Mouse (Mus musculus) kidney, embryonic 16.5 days (tissue): ENCODE data around the gene Tex21. TPM values are rescaled to one million over a fixed set of nuclear protein-coding genes. Genes with fewer than 3 reads are reported as not detected.

ENCODE experiments used
- ATAC-seq: fragments of 200-750 bp; cut with Nextera tagmentation; 2 replicates; pipeline ENCODE4 v1.8.0; 2017; ENCODE audit warnings: moderate TSS enrichment; ENCODE audit not compliant: low FRiP score, low TSS enrichment
- H3K27ac ChIP-seq: fragments of 300-500 bp; sonication (generic); 2 replicates; pipeline ENCODE4 v1.5.1; 2014; ENCODE audit warnings: low read length
- H3K27me3 ChIP-seq: fragments of 300-500 bp; sonication (generic); 2 replicates; pipeline ENCODE4 v1.6.1; 2014; ENCODE audit warnings: low read length, control low read depth, mixed read lengths; ENCODE audit not compliant: insufficient read depth
- H3K36me3 ChIP-seq: fragments of 300-500 bp; sonication (generic); 2 replicates; pipeline ENCODE4 v1.6.1; 2014; ENCODE audit warnings: low read length, control low read depth, mixed read lengths; ENCODE audit not compliant: insufficient read depth
- H3K4me1 ChIP-seq: fragments of 300-500 bp; sonication (generic); 2 replicates; pipeline ENCODE4 v1.6.1; 2014; ENCODE audit warnings: low read length, control low read depth, mixed read lengths; ENCODE audit not compliant: insufficient read depth
- H3K4me2 ChIP-seq: fragments of 300-500 bp; sonication (generic); replicated peaks from 2 replicates; pipeline ENCODE4 v1.6.1; 2014; ENCODE audit warnings: low read depth, low read length
- H3K4me3 ChIP-seq: fragments of 300-500 bp; sonication (generic); 2 replicates; pipeline ENCODE4 v1.5.1; 2014; ENCODE audit warnings: mild to moderate bottlenecking, low read length
- H3K9ac ChIP-seq: fragments of 300-500 bp; sonication (generic); replicated peaks from 2 replicates; pipeline ENCODE4 v1.6.1; 2014; ENCODE audit warnings: low read length
- H3K9me3 ChIP-seq: fragments of 300-500 bp; sonication (generic); 2 replicates; pipeline ENCODE4 v1.6.1; 2016; ENCODE audit warnings: low read length, control low read depth
- WGBS: fragments of 180-500 bp; shearing (Covaris S2); extraction: QIAGEN DNeasy Blood & Tissue Kit; methylation state at CpG from one replicate; pipeline ENCODE4 v1.1.7; 2014; 5-methylcytosine and 5-hydroxymethylcytosine counted together
- polyA plus RNA-seq: library from polyadenylated mRNA; unstranded; fragments of >200 nt; fragmentation: Nextera tagmentation; extraction: Ambion mirVana; gene quantifications from 2 replicates; pipeline ENCODE4 v1.2.1, GENCODE M21; 2015

Tex21 gene
- polyA plus RNA-seq, 1 experiment from 2014 or later: 0.10 TPM

DNA sequence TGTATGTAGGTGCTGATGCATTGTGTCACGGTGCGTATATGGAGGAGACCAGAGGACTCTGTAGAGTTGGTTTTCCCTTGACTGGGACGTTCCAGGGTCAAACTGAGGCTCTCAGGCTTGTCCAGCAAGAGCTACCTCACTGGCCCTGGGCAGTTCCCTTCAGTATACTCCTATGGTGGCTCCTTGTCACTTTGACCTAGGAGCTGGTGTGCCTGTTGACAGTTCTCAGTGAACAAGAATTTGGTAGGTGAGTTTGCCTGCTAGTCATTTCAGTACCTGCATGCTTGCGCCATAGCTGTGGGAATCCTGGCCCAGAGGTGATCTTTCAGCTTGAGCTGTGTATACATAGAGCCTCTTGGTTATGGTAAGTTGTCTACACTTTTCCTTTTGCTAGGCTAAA, 16.4 kb upstream of the Tex21 start:
- ATAC-seq: no peak
- no peak overlapping the region for H3K4me3 ChIP-seq
- H3K9ac ChIP-seq: no peak overlapping the region
- H3K9me3 ChIP-seq: no peaks in the 10 kb centered on the region
- H3K27me3 ChIP-seq: no peaks in the 10 kb centered on the region
- no peak overlapping the region for H3K4me2 ChIP-seq
- 0 out of 2 replicates have a peak, but pooled peaks cover 4% of the 10 kb centered on the region for H3K36me3 ChIP-seq
- no peaks in the 10 kb centered on the region for H3K4me1 ChIP-seq
- WGBS: 93% methylated on average over 4 of the region's 4 CpGs
- no peak overlapping the region for H3K27ac ChIP-seq

DNA sequence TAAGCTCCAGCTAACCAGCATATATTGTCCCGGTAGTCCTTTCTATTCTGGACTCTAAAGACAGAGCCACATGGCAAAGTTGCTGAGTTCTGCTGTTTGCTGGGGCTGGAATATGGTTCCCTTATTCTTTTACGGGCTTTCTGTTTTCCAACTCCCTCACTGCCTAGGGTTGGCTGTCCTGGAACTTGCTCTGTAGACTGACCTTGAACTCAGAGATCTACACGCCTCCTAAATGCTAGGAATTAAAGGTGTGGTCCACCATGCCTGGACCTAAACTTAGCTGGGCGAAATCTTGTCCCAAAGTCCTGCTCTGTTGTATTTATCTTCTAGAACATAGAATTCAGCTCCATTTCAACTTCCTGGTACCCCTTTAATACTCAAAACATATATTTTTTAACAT, 15.0 kb upstream of the Tex21 start:
- H3K36me3 ChIP-seq: 0 out of 2 replicates have a peak, but pooled peaks cover 4% of the 10 kb centered on the region
- H3K9me3 ChIP-seq: no peaks in the 10 kb centered on the region
- H3K4me1 ChIP-seq: no peaks in the 10 kb centered on the region
- H3K4me3 ChIP-seq: no peak overlapping the region
- no peak for ATAC-seq
- H3K4me2 ChIP-seq: no peak overlapping the region
- no peak overlapping the region for H3K9ac ChIP-seq
- no peak overlapping the region for H3K27ac ChIP-seq
- no peaks in the 10 kb centered on the region for H3K27me3 ChIP-seq
- 91% methylated on average over 4 of the region's 4 CpGs for WGBS

GRCm38 (mm10) chr12:76260673-76261072, 14.1 kb upstream of the Tex21 start:
- Histone ChIP-seq H3K27me3 (no peaks in the 10 kb centered on the region), H3K27ac (no peak overlapping the region), H3K4me3 (no peak overlapping the region), H3K9ac (no peak overlapping the region), H3K9me3 (no peaks in the 10 kb centered on the region), H3K36me3 (no peaks in the 10 kb centered on the region), H3K4me2 (no peak overlapping the region), H3K4me1 (0 out of 2 replicates have a peak, but pooled peaks cover 3% of the 10 kb centered on the region)
- no peak for ATAC-seq
- 89% methylated on average over 3 of the region's 3 CpGs for WGBS

DNA sequence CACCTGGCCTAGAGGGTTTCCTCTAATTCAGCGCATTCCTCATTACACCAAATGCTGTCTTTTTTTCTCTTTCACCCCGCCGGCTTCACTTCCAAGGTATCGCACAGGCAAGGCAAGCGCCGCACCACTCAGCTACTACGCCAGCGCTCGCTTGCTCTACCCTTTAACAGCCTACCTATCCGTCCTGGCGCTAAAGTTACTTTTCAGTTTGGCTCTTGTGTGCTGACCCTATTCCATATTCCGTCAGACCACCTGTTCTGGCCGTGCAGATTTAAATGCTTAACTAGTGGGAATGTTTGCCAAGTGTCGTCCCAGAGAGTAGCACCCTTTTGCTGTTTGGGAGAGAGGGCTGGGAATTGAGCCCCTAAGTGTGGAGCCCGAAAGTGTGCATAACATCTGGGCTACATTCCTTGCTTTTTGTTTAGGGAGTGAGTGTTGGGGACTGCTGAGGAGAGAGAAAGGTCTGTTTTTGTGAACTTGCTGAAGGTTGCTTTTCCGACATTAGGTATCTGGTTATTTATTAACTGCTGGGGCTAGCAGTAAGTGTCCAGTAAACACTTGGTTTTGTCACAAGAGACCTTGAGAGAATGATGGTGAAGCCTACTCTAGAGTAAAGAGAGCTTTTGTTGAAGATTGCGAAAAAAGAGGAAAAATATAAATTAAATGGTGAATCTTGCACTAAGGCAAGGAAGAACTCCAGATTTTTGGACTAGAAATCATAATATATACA, 9.7 kb upstream of the Tex21 start:
- Histone ChIP-seq H3K27ac (peak overlapping the region; percentile 90), H3K4me3 (peak overlapping the region; percentile 78)

DNA sequence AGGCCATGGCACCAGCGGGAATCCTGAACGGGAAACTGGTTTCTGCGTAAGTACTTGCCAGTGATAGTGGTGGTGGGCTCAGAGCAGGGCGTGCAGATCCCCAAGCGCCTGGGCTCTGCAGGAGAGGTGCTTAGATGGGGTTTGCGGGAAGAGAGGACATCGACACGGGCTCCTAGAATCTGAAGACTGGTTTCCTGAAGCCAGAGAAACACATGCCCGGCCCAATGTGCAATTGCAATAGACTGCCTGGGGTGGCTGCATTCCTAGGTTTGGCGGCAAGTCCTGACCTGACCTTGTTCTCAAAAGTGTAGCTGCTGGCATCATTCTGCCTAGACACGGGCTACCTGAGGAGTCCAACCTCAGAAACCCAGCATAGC, 8.9 kb upstream of the Tex21 start:
- WGBS: 0% methylated on average over 11 of the region's 11 CpGs
- peak overlapping the region; percentile 78 for H3K4me3 ChIP-seq
- 0 out of 2 replicates have a peak, but pooled peaks cover 3% of the 10 kb centered on the region for H3K4me1 ChIP-seq
- no peaks in the 10 kb centered on the region for H3K9me3 ChIP-seq
- ATAC-seq: no peak
- H3K9ac ChIP-seq: peak overlapping the region; percentile 81
- peak overlapping the region; percentile 96 for H3K4me2 ChIP-seq
- H3K27ac ChIP-seq: peak overlapping the region; percentile 90
- no peaks in the 10 kb centered on the region for H3K36me3 ChIP-seq
- H3K27me3 ChIP-seq: no peaks in the 10 kb centered on the region

More for the DNA sequence above, 9.7 kb upstream of the Tex21 start:
- H3K36me3 ChIP-seq: no peaks in the 10 kb centered on the region
- ATAC-seq: no peak
- WGBS: 5% methylated on average over 17 of the region's 17 CpGs
- peak overlapping the region; percentile 96 for H3K4me2 ChIP-seq
- no peaks in the 10 kb centered on the region for H3K9me3 ChIP-seq
- H3K4me1 ChIP-seq: 0 out of 2 replicates have a peak, but pooled peaks cover 3% of the 10 kb centered on the region
- H3K9ac ChIP-seq: peak overlapping the region; percentile 81
- no peaks in the 10 kb centered on the region for H3K27me3 ChIP-seq

DNA sequence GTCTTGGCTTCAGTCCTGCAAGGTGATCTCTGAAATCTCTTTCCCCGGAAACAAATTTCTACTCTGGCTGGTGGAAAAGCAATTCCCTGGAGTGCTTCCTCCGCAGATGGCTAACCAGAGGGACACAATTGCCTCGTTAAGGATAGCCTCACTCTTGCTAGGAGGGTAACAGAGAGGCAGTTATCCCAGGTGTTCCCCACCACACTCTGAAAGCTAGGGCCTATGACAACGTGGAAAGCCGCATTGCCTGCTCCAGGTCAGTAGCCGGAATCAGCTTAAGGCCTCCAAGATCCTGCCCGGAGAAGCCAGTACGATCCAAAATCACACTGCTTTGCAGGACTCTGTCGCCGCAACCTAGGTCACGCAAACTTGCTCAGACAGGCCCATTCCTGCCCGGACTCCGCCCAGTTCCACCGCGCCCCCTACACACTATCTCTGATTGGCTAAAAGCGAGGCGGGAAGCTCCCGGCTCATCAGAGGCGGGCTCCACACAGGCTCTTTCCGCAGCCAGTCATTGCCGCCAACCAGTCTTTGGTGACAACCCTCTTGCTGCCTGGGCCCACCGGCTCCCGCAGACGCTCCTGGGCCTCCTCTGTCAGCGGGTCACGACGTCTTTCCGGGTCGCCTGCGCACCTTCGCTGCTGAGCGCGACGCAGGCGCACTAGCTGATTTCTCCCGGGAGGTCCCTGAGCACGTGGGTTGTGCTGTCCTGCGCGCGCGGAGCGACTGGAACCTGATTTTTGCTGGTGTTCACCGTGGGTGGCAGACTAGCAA, 8.4 kb upstream of the Tex21 start, which contains the start of gene Mthfd1:
Gene Mthfd1, plus strand, starts transcription at position 574 of the 774 bp plus-strand sequence.
- Histone ChIP-seq H3K36me3 (no peaks in the 10 kb centered on the region), H3K9me3 (no peaks in the 10 kb centered on the region), H3K4me2 (peak within 1 kb of the TSS; percentile 96), H3K4me3 (peak within 1 kb of the TSS; percentile 78), H3K9ac (peak within 1 kb of the TSS; percentile 81), H3K27me3 (no peaks in the 10 kb centered on the region), H3K4me1 (0 out of 2 replicates have a peak, but pooled peaks cover 3% of the 10 kb centered on the region), H3K27ac (peak within 1 kb of the TSS; percentile 91)
- WGBS: 1% methylated on average over 43 of the region's 43 CpGs
- peak; percentile 99 for ATAC-seq

DNA sequence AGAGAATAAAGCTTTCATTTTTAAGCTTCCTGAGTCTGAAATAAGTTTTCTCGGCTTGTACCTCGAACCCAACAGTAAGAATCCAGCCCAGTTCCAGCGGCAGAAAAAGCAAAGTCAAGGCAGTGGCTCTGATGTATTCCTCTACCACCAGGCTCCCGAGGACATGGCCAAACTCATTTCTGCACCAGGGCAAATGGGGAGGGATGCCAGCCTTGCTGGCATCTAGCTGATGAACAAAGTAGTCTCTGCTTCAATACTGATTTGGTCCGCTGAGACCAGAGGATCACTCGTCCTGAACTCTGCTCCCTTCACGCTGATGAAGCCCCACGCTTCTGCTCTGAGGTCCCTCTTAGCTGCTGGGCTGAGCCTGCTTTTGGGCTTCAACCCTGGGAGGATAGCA, 7.4 kb upstream of the Tex21 start:
- Histone ChIP-seq H3K9ac (peak overlapping the region; percentile 42; the same call in 1 of the 2 replicates), H3K27ac (0 out of 2 replicates have a peak overlapping the region, but pooled peaks have one; percentile 91), H3K27me3 (no peaks in the 10 kb centered on the region), H3K4me2 (no peak overlapping the region), H3K9me3 (no peaks in the 10 kb centered on the region), H3K4me1 (0 out of 2 replicates have a peak, but pooled peaks cover 3% of the 10 kb centered on the region), H3K36me3 (no peaks in the 10 kb centered on the region), H3K4me3 (no peak overlapping the region)
- ATAC-seq: no peak
- 75% methylated on average over 8 of the region's 8 CpGs for WGBS

DNA sequence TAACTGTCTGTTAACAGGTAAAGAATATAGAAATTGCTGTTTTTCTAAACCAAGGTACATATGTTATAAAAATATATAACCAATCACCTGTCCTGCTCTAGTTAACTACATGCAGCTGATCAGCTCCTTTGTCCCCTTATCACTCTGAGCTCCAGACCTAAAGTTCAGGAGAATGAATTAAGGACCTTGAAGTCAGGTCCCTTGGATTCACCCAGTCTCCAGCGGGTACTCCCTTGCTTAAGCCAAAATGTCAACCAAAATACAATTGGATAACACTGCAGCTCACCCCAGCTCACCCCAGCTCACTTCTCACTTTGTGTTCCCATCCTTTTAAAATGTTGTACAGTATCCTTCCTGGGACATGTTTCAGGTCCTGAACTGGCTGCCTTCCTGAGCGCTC, 7.0 kb upstream of the Tex21 start:
- H3K4me1 ChIP-seq: 0 out of 2 replicates have a peak, but pooled peaks cover 3% of the 10 kb centered on the region
- H3K27me3 ChIP-seq: no peaks in the 10 kb centered on the region
- no peak overlapping the region for H3K9ac ChIP-seq
- H3K9me3 ChIP-seq: no peaks in the 10 kb centered on the region
- H3K27ac ChIP-seq: no peak overlapping the region
- no peak overlapping the region for H3K4me2 ChIP-seq
- no peak overlapping the region for H3K4me3 ChIP-seq
- ATAC-seq: no peak
- 84% methylated on average over 2 of the region's 2 CpGs for whole genome bisulfite sequencing
- no peaks in the 10 kb centered on the region for H3K36me3 ChIP-seq

DNA sequence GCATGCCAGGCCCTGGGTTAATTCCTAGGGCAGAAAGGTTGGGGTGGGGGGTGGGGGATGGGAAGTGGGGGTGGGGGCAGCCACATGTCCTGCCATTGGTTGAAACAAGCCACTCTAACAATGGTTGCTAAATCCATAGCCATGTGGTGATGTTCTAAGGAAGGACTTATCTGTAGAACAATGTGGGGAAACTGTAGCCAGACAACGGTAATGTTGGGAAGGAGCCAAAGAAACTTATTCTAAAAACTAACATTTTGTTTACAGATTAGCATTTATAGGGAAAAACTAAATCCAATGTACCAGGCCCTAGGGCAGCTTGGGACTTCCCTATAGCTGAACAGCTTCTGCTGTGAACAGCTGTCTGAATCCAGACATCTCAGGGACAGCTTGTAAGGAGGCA, 6.5 kb upstream of the Tex21 start:
- no peak overlapping the region for H3K27ac ChIP-seq
- 0 out of 2 replicates have a peak, but pooled peaks cover 3% of the 10 kb centered on the region for H3K4me1 ChIP-seq
- no peaks in the 10 kb centered on the region for H3K9me3 ChIP-seq
- no peak overlapping the region for H3K9ac ChIP-seq
- WGBS: 72% methylated on average over 1 of the region's 1 CpGs
- no peaks in the 10 kb centered on the region for H3K27me3 ChIP-seq
- no peak overlapping the region for H3K4me2 ChIP-seq
- no peak overlapping the region for H3K4me3 ChIP-seq
- H3K36me3 ChIP-seq: no peaks in the 10 kb centered on the region
- no peak for ATAC-seq
